Mouse (Mus musculus): Measurements from ENCODE around the gene Elof1.

DNA sequence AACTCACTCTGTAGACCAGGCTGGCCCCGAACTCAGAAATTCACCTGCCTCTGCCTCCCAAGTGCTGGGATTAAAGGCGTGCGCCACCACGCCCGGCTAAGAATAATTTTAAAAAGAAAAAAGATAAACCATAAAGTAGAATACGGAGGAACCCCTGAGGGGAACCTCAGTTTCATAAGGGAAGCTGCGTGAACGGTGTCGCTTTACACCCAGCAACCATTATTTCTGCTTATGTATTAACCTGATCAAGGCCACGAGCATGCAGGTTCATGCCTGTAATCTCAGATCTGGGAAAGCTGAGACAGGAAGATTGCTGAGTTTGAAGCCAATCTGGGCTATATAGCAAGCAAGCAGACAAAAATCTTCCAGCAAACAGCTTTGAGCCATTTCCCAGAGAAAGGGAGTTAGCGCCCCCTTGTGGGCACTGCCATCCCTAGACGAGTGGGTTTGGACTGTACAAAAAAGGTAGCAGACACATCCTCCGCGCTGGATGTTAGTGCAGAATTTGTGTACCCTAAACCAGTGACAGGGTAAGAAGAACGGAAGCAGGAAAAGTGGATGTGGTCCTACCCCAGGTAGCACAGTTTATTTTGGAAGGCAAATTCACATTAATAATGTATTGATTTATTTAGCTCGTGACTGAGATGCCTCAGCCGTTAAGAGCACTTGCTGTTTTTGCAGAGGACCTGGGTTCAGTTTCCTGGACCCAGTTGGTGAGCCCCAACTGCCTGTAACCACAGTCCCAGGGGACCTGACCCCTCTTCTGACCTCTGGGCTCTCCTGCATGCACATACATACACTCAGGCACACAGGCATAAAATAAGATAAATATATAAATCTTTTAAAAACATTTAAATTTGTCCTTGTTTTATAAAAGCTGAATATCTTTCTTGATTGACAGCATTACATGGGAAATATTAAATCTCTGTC, 26.4 kb upstream of the Elof1 start:
- TF ChIP-seq CTCF (IDR thresholded peaks at IDR 0.05; ENCODE audit: low read depth, low read length) (peak; percentile 88), TAL1 (conservative IDR thresholded peaks at IDR 0.05; ENCODE audit: low read depth, low read length) (no peak)

All from G1E (cell line).